Mouse (Mus musculus) embryonic stem cell, embryonic (primary cell): Measurements from ENCODE around the gene Epb41l2.

ENCODE experiments used
- CTCF ChIA-PET, 4 experiments: fragments of 300-600 bp in 2 of 4; fragments of 350-600 bp in 2 of 4; sonication (Branson Sonifier 250); formaldehyde crosslinking; loops; one replicate each; lab custom pipeline; 2022; ENCODE audit warnings: inconsistent platforms in 2 of 4; lab: Charles Lee
- POLR2A ChIA-PET, 4 experiments: fragments of 300-600 bp in 2 of 4; fragments of 350-600 bp in 2 of 4; sonication (Branson Sonifier 250); formaldehyde crosslinking; loops; one replicate each; lab custom pipeline; 2022; ENCODE audit warnings: antibody characterized with exemption in 4 of 4, inconsistent platforms in 1 of 4; lab: Charles Lee

Gene Epb41l2

DNA sequence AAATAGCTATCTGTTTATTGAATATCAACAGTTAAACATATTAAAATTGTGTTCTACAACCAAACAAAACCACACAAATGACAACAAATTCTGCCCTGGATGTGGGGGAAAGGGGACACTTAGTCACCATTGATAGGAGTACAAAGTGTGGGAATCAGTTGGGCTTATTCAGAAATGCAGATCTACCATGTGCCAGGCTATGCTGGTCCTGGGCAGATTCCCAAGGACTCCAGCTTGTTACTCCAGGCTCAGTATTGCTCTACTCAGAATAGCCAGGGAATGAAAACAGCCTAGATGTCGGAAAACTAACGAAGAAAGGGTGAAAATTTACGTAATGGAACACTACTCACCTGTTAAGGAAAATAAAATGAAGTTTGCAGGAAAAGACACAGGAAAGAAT lies 5.7 kb upstream of the Epb41l2 start:
- CTCF ChIA-PET: no interaction called here

GRCm38 (mm10) chr10:25354390-25354789 lies 5.2 kb upstream of the Epb41l2 start:
- CTCF ChIA-PET: no interaction called here
- POLR2A ChIA-PET: no interaction called here

More for the DNA sequence above, 5.7 kb upstream of the Epb41l2 start:
- POLR2A ChIA-PET: no interaction called here

DNA sequence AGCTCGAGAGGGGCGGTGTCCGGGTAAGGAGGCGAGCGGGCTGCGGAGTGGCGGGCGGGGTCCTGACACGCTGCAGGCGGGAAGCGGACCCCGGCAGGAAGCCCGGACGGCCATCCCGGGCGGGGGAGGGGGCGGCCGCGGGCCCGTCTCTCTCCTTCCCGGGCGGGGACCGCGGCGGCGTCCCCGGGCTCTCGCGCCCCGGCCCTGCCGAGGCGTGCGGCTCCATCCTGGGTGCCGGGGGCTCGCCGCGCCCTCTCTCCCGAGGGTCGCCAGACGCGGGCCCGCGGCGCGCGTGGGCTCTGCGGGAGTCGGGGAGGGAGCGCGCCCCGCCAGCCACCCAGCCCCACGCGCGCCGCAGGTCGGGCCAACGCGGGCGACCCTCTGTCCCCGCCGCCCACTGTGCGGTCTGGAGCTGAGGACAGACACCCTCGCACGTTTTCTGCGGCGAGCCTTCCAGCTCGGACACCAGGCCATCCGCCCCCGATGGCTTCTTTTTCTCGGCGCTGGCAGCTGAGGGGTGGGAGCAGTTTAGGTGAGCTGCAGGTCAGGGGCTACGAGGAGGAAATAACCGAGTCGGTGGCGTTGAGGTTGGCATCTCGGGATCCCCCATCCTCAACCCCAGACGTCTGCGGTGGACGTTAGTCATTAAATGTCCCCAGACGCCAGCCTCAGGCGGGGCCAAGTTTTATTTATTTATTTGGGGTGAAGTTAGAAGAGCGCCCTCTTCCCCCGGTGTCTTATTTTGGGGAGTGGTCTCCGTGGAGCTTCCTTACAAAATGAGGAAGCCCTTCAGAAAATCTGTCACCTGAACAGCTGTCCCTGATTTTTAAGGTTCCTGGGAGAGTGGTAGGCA lies 587 bp downstream of the Epb41l2 start:
- POLR2A ChIA-PET: interaction anchor here (0.5 to 5.1 kb wide), 32 partner anchors 9 to 215 kb away, joined by 3 to 42 read pairs (median 4); no protein-coding TSS in a partner anchor
- CTCF ChIA-PET: interaction anchor here in 2 of 4 experiments (0.6 to 1.0 kb wide), 3 partner anchors 12 to 651 kb away, joined by 3 to 4 read pairs (median 4); no protein-coding TSS in a partner anchor

DNA sequence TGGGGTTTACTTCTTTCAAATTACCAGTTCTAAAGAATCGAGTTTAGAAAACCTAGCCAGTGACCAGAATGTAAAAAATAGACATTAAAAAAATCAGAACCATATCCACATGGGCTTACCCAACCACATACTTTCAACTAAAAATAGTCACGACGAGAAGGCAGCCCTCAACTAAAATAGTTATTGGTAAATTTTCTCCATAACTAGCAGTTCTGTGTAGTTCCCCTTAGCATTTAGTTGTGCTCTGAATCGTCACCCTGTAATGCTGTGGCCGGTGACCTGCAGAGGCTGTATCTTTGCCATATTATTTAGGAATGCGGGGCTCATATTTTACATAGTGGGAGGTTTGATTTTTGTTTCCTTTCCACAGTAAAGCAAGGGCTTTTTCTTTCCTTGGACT lies 2.6 kb downstream of the Epb41l2 start:
- POLR2A ChIA-PET: interaction anchor here in 3 of 4 experiments (0.6 to 5.1 kb wide), 12 partner anchors 10 to 82 kb away, joined by 3 to 42 read pairs (median 3); no protein-coding TSS in a partner anchor
- CTCF ChIA-PET: interaction anchor here in 1 of 4 experiments (0.7 kb wide), 1 partner anchor 20 kb away, joined by 3 read pairs; no protein-coding TSS in a partner anchor

- CTCF ChIA-PET: no interaction called here
- POLR2A ChIA-PET: interaction anchor here in 2 of 4 experiments (0.7 to 1.5 kb wide), 3 partner anchors 14 to 60 kb away, joined by 3 to 4 read pairs (median 3); no protein-coding TSS in a partner anchor
Observed at GRCm38 (mm10) chr10:25365158-25365557, 5.6 kb downstream of the Epb41l2 start.

- ChIA-PET CTCF (interaction anchor here in 1 of 4 experiments (0.7 kb wide), 1 partner anchor 992 kb away, joined by 4 read pairs; no protein-coding TSS in a partner anchor), POLR2A (interaction anchor here in 2 of 4 experiments (1.2 to 9.6 kb wide), 4 partner anchors 14 to 68 kb away, joined by 3 to 134 read pairs (median 4); no protein-coding TSS in a partner anchor)
Observed at GRCm38 (mm10) chr10:25365708-25366107, 6.1 kb downstream of the Epb41l2 start.

DNA sequence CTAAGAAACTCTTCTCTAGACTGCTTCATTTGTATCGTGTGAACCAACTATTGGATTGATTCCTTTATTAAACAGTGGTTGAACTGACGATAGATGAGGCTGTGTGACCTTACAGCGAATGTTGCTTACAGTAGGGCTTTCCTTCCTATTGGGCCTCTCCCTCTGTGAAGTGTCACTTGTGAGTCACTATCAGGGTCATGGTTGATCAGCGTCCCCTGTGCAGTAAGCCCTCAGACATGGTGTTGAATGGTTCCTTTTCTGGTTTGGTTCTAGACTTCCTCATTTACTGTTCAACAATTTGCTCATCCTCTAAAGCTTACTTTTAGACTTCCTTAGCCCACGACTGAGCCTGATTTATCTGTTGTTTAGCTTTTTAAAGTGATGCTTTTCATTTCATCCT lies 7.1 kb downstream of the Epb41l2 start:
- CTCF ChIA-PET: no interaction called here
- POLR2A ChIA-PET: interaction anchor here in 1 of 4 experiments (1.2 to 9.6 kb wide), 2 partner anchors 18 to 69 kb away, joined by 3 to 134 read pairs; no protein-coding TSS in a partner anchor

DNA sequence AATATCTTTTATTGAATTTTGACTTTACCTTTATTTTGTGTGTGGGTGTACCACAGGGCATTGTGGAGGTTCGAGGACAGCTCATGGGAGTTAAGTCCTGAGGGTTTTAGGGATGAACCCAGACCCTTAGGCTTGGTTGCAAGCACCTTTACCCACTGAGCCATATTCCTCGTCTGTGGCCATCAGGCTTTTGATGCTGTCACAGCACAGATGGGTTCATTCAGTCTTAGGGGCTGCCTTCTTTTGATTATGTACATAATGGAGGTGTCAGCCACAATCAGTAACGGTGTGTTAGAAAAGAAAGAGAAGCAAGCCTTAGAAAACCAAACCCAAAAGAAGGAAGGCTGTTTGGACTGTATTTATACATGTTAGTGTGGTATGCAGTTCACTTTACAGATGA lies 9.3 kb downstream of the Epb41l2 start:
- ChIA-PET POLR2A (interaction anchor here in 2 of 4 experiments (0.7 to 9.6 kb wide), 2 partner anchors 8 to 16 kb away, joined by 3 to 134 read pairs; no protein-coding TSS in a partner anchor), CTCF (no interaction called here)

DNA sequence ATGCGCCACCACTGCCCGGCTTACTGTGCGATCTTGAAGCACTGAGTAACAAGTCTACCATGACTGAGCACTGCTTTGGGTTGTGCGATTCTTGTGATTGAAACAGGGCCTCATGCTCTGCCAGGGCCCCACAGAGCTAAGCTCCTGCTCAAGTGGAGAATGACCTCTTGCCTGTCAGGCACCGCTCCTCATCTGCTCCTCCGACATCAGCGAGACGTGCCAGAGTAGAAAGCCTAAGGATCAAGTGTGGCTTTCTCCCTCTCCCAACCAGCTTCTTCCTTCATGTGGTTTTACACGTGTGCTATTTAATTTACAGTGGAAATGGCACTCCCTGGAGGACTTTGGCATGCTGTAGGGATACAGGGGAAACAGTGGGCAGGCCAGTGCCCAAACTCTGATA lies 10.1 kb downstream of the Epb41l2 start:
- CTCF ChIA-PET: no interaction called here
- POLR2A ChIA-PET: interaction anchor here in 3 of 4 experiments (0.7 to 9.6 kb wide), 11 partner anchors 8 to 69 kb away, joined by 3 to 134 read pairs (median 5); partner anchors contain the start of gene Epb41l2 (in 1 of the 3)

- ChIA-PET POLR2A (interaction anchor here (0.8 to 9.6 kb wide), 18 partner anchors 7 to 90 kb away, joined by 3 to 134 read pairs (median 4); partner anchors contain the start of gene Epb41l2 (in 2 of the 4)), CTCF (interaction anchor here in 1 of 4 experiments (1.2 kb wide), 1 partner anchor 11 kb away, joined by 4 read pairs; no protein-coding TSS in a partner anchor)
Observed at GRCm38 (mm10) chr10:25371336-25371735, 11.7 kb downstream of the Epb41l2 start.

DNA sequence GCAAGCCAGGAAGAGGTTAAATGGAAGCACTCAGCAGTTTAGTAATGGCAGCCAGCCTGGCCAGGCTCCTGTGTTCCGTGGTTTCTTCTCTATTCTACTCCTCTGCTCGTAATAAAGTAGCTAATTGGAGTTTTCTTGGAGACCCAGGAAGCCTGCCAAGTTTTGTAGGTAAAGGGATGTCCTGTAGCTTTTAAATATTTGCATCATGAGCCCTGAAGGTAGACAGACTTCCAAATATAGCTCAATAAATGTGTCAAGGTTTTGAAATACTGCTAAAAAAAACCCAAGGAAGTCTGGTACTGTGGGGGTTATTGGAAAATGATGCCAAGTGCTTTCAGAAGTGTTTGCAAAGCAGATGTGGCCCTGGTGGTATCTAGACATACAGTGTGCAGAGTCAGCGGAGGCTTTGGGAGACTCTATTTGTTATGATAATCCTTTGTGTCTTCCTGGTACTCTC lies 12.3 kb downstream of the Epb41l2 start:
- POLR2A ChIA-PET: interaction anchor here (0.6 to 9.6 kb wide), 23 partner anchors 8 to 180 kb away, joined by 3 to 134 read pairs (median 4); partner anchors contain the start of gene Epb41l2 (in 2 of the 4)
- CTCF ChIA-PET: interaction anchor here in 1 of 4 experiments (1.2 kb wide), 1 partner anchor 11 kb away, joined by 4 read pairs; no protein-coding TSS in a partner anchor

DNA sequence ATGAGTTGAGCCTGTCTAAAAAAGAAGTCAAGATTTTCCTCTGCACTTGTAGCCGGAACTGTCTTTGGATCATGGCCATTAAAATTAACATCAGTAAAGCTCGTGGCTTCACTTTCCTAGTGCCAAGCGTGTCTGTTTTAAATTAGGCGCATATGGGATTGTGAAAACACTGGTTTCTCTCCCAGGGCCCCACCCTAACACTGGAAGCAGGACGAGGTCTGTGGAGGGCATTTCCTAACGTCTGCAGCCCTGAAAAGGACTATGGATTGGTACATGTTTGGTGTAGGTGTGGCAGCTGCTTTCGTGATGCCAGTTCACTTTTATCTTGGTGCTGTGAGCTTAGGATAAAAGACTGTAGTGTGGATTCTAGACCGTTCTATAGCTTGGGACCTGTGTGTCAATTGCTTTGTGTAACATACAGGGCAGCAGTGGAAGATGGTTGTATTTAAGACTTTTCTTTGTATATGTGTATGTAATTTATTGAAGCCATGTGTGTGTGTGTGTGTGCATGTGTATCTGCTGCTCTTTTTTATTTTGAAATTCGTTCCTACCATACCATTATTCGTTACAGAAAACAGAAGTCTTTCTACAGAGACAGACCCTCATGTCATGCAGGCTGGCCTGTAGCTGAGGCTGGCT lies 13.0 kb downstream of the Epb41l2 start:
- ChIA-PET CTCF (interaction anchor here in 2 of 4 experiments (0.7 to 1.2 kb wide), 2 partner anchors 12 to 134 kb away, joined by 4 to 5 read pairs; no protein-coding TSS in a partner anchor), POLR2A (interaction anchor here (0.6 to 9.6 kb wide), 19 partner anchors 9 to 550 kb away, joined by 3 to 134 read pairs (median 4); partner anchors contain the start of gene Epb41l2 (in 2 of the 4))

GRCm38 (mm10) chr10:25375036-25375435 lies 15.4 kb downstream of the Epb41l2 start:
- ChIA-PET POLR2A (interaction anchor here in 2 of 4 experiments (5.9 to 9.6 kb wide), 2 partner anchors 10 to 14 kb away, joined by 42 to 134 read pairs; partner anchors contain the start of gene Epb41l2 (in 1 of the 2)), CTCF (no interaction called here)

DNA sequence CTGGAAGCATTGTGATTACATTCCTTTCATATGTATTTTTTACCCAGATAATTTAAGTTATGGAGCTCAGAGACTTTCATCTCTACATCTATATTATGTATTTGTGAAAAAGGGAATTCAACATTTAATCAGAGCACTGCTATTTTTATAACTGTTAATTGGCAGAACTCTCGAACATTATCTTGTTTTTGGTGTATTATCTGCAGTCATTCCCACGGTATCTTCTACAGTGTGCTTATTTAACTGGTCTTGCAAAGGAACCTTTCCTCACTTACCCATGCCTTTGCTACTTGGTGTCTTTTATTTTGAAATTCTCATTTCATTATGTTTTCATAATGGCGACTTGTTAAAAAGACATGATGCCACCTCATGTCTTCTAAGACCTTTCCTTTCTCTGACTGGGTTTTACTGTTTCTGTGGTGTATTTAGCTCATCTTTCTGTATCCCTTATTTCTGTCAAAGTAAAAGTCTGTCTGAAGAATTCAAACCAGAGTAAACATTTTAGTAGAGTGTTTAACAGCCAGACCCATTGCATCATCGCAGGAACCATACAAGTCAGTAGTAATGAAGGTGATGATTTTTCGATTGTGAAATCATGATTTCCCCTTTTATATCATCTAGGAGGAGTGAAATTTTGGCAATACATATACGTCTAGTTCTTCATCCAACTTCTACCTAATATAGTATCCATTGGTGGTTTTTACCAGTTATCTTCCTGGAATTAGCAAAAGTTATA lies 21.3 kb downstream of the Epb41l2 start:
- ChIA-PET POLR2A (interaction anchor here in 2 of 4 experiments (0.9 to 13.0 kb wide), 13 partner anchors 9 to 104 kb away, joined by 3 to 134 read pairs (median 6); no protein-coding TSS in a partner anchor), CTCF (no interaction called here)

DNA sequence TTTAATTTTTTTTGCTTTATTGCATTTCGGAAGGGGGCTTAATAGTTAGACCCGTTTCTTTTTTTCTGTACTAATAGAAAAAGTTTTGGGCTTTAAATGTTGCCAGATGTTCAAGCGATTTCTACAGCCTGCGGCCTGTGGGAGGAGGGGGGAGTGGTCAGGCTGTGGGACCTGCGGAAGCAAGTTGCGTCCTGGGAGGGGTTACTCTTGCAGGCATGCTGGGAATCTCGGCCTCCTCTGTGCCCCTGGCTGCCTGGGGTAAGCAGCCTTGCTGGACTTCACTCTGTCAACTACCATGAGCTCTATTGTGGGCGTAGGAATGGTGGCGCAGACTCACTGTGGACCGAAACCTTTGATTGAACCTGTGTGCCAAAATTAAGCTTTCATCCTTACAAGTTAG lies 22.4 kb downstream of the Epb41l2 start:
- CTCF ChIA-PET: interaction anchor here in 1 of 4 experiments (0.5 kb wide), 1 partner anchor 20 kb away, joined by 3 read pairs; no protein-coding TSS in a partner anchor

GRCm38 (mm10) chr10:25383171-25383570 lies 23.6 kb downstream of the Epb41l2 start:
- CTCF ChIA-PET: interaction anchor here in 2 of 4 experiments (0.7 kb wide), 2 partner anchors 13 to 255 kb away, joined by 3 read pairs; no protein-coding TSS in a partner anchor
- POLR2A ChIA-PET: interaction anchor here (0.6 to 13.0 kb wide), 40 partner anchors 9 to 1178 kb away, joined by 3 to 137 read pairs (median 4); partner anchors contain the start of gene Epb41l2 (in 1 of the 4)

More for the DNA sequence above, 22.4 kb downstream of the Epb41l2 start:
- POLR2A ChIA-PET: interaction anchor here (0.6 to 13.0 kb wide), 38 partner anchors 9 to 570 kb away, joined by 3 to 134 read pairs (median 4); no protein-coding TSS in a partner anchor

- CTCF ChIA-PET: interaction anchor here in 1 of 4 experiments (1.0 kb wide), 1 partner anchor 104 kb away, joined by 3 read pairs; no protein-coding TSS in a partner anchor
- POLR2A ChIA-PET: interaction anchor here (0.5 to 13.0 kb wide), 35 partner anchors 8 to 989 kb away, joined by 3 to 137 read pairs (median 4); partner anchors contain the start of genes Ccn2 (in 1 of the 4) and Epb41l2 (in 1 of the 4)
Observed at GRCm38 (mm10) chr10:25384391-25384790, 24.8 kb downstream of the Epb41l2 start.
